Mouse (Mus musculus): Measurements from ENCODE around the gene Krt7. TPM values are rescaled to one million over a fixed set of nuclear protein-coding genes. Genes with fewer than 3 reads are reported as not detected.

Krt7 gene
- total RNA-seq (2021) = not detected
- long read RNA-seq, experiment 1 = 0 reads
- long read RNA-seq, experiment 2 = 0 reads

DNA sequence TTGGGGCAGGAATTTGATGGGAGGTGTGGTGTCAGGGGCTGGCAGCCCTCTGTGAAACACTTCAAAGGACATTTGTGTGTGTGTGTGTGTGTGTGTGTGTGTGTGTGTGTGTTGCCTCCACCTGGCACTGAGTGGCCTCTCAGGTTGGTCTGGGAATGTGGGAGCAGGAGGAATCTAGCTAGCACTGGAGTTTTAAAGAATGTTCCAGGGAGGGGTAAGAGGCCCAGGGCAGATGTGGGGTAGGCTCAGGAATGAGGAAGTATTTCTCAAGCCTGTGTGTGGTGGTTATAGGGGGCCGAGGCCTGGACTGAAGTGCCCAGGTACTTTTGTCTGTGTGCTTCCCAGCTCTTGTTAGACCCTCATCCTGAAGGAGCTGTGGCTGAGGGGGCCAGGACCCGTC is at the start of gene Krt7:
Krt7 (plus strand) TSS at position 269 of the 400 bp plus-strand sequence.
- DNase-seq = no peak
- intact Hi-C loops (cut with DNase I; ENCODE audit: low total_unique reads) = no loop called here

DNA sequence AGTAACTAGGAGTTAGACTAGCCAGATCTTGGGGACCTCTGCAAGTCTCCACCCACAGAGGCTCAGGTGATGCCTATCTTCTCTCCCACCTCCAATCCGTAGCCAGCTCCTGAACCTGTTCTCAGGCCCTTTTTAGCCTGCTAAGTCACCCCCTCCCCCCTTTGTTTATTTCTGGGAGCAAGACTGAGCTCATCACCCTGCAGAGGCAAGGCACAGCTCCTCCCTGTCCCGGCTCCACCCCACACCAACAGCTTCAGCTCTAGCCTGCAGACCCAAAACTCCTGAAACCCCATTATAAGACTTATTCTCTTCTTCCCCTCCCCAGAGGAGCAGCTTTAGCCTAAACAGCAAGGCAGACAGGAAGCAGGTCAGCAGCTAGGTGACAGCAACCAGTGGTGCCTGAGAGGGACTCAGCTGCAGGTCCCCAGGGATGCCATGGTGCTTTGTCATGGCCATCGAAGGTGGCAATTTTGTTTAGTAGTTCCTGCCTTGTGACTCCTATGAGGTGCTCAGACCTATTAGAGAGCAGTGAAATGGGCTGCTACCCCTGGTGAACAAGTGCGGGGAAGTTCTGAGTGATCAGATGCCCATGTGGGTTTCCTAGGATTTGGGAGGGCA is 48.3 kb upstream of the Krt7 start:
- no peak for DNase-seq
- intact Hi-C loops (cut with DNase I; ENCODE audit: low total_unique reads) = no loop called here

DNA sequence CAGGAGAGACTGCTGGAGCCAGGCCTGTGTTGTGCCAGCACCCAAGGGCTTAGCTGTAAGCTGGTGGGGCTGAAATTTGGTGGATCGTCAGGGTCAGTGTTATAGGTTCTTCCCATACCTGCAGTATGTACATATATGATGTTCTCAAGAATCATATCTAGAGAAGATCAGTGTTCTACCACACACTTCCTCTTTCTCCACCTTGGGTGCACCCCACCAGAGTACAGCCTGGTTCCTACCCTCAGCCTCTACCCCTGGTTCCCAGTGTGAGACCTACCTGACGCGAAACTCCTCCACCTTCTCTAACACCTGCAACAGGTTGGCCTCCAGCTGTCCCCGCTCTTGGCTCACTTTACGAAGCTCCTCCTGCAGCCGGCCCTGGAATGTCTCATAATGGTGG is 46.9 kb upstream of the Krt7 start:
- intact Hi-C loops (cut with DNase I; ENCODE audit: low total_unique reads) = no loop called here
- no peak for DNase-seq

DNA sequence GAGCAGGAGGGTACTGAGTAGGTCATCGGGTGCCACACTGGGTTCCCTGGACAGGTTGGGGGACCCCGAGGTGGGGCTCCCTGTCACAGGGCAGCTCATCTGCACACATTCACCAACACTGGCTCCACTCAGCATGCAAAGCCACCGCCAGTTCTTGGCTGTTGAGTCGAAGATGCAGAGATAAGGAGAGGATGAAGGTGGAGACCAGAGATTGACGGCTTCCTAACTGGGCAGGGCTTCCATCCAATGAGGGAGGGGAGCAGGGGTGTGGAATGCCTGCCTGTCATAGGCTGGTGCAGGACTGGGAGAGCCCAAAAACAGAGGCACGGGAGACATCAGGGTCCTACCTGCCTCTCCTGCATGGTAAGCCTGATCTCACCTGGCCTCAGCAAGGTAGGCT is 46.4 kb upstream of the Krt7 start:
- intact Hi-C loops (cut with DNase I; ENCODE audit: low total_unique reads) = no loop called here
- no peak for DNase-seq

DNA sequence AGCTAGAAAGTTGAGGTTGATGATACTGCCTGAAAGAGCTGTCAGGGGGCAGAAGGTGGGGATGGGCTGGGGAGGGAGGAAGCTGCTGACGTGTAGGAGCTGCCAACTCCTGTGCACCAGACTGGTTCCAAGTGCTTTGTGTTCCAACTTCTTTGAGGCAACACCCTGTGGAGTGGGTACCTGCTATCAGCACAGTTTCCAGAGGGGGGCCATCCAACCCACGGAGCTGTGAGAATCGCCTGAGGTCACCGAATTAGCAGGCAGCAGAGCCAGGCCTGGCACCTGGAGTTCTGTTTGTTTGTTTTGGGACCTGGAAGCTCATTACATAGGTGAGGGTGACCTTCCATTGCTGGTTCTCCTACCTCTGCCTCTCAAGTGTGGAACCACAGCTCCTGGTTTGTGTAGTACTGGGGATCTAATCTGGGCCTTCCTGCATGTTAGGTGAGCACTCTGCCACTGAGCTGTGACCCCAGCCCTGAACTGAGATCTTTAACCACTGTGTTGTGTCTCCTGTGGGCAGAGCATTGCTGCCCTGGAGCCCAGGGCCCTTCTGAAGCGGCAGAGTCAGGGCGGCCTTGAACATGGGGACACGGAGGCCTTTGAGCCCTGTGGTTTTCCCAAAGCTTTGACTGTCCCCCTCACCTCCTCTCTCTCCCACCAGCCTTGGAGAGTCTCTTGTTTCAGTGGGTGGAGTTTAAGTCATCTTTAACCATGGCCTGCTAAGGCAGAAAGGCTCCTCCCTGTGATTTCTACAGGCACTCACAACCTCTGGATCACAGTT is 45.8 kb upstream of the Krt7 start:
- intact Hi-C loops (cut with DNase I; ENCODE audit: low total_unique reads) = no loop called here
- DNase-seq = no peak

DNA sequence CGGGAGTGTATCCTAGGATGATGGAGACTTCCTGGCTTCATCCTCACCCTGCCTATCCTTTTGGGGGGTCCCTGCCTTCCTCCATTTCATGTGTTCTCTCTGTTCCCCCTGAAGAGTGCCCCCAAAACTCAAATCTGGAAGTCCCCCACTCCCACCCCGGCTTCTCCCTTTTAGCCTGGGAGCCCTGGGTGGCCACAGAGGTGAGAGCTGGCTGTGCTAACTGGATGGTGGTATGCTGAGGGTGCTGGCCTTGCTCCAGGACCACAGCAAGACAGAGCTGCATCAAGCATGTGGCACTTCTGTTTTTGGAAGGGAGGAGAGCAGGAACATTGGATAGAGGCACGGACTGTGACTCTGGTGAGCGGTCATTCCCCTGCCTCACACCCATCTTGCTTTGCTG is 45.1 kb upstream of the Krt7 start:
- no peak for DNase-seq
- intact Hi-C loops (cut with DNase I; ENCODE audit: low total_unique reads) = no loop called here

DNA sequence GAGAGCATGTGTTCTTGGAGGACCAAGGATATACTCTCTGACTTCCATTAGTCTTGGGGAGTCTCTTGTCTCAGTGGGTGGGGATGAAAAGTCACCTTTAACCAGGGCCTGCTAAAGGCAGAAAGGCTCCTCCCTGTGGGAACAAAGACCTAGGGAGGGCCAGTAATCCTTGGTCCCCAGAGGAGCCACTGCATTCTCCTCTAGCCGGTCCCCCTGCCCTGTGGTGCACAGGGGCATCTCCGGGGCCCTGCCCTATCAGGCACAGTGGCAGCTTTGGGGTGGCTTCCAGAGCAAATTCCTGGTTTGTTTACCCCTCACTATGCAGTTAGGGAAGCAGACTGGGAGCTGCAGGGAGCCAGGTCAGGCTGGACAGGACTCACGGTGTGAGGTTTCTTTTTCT is 44.4 kb upstream of the Krt7 start:
- DNase-seq = no peak
- intact Hi-C loops (cut with DNase I; ENCODE audit: low total_unique reads) = no loop called here

DNA sequence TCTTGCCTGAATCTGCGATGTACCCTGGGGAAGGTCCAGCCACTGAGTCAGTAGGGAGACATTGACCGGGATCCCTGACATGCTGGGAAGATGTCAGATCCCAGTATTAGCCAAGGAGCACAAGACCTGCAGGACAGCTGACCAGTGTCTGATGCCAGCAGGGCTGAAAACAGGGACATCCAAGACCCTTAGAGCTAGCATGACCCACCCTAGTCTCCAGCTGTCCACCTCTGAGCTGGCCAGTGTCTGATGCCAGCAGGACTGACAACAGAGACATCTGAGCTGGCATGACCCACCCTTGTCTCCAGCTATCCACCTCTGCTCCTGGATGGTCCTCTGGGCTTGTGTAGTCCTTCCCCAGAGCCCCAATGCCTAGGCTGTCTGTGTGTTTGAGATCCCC is 43.9 kb upstream of the Krt7 start:
- DNase-seq = no peak
- intact Hi-C loops (cut with DNase I; ENCODE audit: low total_unique reads) = no loop called here

DNA sequence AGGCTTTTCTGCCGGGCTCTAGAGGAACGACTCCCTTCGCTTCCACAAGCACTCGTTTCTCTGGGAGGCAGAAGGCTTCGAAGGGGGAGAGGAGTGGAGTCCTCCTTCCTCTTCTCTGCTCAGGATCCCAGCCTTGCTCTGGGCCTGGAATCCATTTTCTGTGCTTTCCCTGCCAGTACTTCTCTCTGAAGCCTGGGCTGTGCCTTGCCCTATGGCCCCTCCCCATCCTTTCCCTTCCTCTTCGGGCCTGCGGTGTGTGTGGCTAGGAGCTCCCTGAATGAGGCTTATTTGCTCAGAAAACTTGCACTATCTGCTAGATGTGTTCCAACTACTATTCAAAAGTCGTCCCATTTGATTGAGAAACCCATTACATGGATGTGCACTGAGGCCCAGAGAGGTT is 43.3 kb upstream of the Krt7 start:
- intact Hi-C loops (cut with DNase I; ENCODE audit: low total_unique reads) = no loop called here

DNA sequence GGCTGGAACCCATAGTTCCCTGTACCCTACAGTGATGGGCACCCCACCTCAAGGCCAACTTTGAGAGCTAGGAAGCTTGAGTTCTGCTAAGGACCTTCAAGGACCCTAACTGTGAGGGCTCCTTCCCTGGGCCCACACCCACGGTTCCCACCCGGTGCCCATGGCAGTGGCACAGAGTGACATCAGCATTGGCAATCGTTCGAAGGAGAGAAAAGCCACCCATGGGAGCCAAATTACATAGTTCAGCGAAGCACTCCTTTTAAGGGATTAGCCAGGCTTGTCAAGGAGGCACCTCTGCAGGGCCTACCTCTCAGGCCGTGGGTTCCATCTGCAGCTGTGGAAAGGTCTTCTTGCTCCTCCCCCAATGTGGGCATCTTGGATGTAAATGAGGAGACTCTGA is 42.8 kb upstream of the Krt7 start:
- intact Hi-C loops (cut with DNase I; ENCODE audit: low total_unique reads) = no loop called here
- DNase-seq = no peak

More for the DNA sequence above, 43.3 kb upstream of the Krt7 start:
- DNase-seq = no peak

DNA sequence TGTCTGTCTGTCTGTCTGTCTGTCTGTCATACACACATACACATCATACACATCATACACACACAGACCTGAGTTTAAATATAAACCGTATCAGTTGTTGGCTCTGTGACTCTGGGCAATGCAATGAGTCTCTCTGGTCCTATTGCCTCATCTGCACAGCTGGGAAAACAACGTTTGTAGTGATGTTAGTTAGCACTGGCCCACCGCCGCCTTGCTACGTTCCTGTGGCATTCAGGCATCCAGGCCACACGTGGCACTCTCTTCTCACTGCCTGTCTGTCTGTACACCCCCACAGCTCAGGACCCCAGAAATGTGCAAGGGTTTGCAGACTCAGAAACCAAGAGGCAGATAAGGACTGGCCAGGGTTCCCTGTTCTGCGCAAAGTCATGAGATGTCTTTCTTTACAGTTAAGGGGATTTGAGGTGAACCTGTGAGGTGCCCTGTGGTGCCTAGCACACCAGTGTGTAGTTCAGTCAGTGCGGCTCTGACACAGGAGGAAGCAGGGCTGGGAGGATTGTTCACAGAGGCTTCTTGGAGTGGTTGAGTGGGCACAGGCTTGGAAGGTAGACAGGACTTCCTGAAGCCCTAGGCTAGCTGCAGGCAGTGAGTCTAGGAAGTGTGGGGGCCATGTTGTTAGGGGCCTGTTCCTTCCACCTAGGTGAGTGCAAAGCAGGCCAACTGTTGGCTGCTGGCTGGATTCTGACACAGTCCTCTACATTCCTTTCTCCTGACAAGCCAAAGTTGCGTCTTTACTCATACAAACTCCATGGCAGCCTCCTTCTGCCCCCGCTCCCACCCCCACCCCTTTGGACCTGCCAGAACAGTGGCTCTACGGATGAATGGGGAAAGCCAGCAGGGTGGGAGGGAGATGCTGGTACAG is 42.1 kb upstream of the Krt7 start:
- DNase-seq = no peak
- intact Hi-C loops (cut with DNase I; ENCODE audit: low total_unique reads) = no loop called here

DNA sequence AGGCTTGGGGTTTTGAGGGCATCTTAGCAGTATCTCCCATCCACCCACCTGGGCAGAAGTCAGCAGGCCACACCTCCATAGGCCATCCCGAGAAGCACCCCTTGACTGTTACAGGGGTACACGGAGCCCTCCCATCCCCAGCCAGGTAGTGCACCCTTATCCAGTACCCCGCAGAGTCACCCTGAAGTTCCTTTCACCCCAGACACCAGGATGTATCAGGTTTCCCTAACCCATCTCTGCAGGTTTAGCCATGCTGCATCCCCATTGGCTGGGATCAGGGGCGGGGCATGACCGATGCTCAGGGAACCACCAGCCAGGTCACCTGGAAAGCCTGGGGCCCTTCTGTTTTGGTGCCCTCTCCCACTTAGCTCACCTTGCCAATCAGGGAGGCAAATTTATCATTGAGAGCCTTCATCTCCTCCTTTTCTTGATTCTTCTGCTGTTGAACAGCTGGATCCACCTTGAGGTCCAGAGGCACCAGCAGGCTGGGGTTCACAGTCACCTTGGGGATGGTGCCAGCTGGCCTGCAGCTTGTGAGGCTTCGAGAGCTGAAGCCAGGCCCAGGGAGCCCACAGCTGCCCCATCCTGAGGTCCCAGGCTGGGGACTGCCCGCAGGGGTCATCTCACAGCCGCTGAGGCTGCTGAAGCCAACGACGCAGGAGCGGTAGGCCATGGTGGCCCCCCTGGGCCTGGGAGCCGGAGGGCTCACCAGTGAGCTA is 41.3 kb upstream of the Krt7 start:
- DNase-seq = no peak

DNA sequence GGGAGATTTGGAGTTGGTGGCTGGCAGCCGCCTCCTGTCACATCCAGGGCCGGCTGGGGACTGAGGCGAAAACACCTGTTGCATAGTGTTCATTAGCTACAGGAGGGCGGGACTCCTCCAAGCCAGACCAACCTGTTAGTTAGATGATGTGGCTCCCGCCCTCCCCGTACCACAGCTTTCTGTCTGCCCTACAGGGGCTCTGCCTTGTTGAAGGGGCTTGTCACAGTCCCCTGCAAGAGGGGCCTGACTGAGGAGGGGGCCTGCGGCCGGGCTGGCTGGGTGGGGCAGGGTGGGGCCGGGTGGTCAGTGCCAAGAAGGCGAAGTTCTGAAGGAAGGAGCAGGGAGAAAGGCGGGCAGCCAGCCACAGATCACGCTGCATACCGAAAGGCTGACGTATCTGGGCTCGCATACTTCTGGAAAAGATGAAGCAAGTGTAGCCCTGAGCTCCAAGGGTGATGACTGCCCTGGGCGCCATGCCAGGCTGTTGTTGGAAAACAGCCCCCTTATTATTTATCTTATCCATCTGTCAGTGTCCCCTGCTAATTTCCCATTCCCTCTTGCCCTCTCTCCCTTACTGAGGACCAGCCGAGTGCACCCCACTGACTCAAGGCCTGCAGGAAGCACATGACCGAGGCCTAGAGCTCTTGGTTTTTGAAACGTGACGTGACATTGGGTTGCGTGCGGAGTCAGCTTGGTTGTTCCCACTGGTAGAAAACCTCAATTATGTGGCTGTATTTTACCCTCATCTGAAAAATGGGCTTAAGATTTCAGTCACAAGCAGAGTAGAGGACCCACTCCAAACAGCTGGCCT is 40.5 kb upstream of the Krt7 start, which contains the start of gene Krt80:
Krt80 (minus strand) TSS at position 62 of the 811 bp plus-strand sequence.
- intact Hi-C loops (cut with DNase I; ENCODE audit: low total_unique reads) = no loop called here
- peak; percentile 83 for DNase-seq

More for the DNA sequence above, 41.3 kb upstream of the Krt7 start:
- intact Hi-C loops (cut with DNase I; ENCODE audit: low total_unique reads) = no loop called here

DNA sequence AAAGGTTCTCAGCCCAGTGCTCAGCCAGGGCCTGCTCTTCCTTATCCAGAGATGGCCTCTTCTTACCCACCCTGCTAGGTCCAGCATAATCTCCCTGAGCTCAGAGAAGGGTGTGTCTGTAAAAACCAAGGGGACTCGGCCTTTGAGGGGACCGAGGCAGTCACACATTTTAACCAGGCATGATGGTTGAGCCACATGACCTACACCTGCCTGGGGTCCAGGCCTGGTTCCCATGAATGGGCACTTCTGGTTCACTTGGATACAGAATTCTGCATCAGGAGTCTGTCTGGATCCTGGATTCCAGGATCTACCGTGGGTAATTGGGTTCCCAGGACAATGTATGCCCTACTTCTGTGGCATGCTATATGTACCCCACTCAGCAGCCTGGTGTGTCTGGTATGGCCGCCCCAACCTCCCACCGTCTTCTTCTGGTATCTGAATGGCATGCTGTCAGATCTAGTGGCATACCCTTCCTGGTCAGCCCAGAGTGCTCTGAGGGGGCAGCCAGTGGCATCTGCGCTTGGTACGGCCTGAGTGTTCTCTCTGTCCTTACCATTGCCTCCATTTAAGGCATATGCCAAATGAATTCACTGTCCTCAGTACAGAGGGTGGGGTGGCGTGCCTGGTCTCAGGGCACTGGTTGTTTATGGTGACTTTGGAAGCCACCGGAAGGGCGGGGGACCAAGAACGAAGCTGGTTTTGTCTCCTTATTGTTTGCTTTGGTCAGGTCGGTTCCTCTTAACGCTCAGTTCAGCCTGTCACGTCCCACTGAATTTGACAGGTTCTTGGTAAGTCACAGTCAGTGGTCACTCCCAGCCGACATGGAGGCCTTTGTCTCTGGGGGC is 39.5 kb upstream of the Krt7 start:
- intact Hi-C loops (cut with DNase I; ENCODE audit: low total_unique reads) = no loop called here
- no peak for DNase-seq

DNA sequence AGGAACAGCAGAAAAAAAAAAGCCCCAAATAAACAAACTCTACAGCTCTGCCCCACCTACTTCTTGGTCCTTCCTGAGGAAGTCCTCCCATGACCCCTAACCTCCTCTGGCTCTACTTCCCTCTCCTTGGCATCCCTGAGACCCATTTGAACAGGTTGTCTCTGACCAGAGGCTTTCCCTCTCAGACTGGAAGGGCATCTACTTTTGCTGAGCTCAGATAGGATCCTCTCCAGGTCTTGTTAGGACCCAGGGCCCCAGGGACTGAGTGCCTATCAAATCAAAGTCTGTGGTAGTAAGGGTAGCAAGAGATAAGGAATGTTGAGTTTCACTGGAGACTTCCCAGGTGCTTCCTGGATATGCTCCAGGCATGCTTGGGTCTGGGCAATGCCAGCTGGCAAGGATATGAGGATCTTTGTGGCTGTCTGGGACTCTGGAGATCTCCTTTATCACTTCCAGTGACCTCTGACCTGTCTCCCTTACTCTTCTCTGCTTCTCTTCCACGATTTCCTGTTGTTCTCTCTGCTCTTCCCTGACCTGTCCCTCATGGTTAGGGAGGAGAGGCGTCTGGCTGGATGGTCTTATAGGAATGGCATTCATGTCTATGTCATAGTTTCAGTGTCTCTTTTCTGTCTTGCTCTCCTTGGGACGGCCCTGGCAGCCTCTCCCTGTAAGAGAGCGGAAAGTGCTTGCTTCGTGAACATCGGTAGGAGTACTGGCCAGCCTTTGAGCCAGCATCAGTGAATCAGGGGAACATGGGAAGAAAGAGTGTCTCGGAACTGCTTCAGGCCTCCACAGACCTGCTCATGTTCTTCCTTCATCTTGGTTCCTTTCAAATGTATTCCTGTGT is 38.5 kb upstream of the Krt7 start:
- intact Hi-C loops (cut with DNase I; ENCODE audit: low total_unique reads) = no loop called here

DNA sequence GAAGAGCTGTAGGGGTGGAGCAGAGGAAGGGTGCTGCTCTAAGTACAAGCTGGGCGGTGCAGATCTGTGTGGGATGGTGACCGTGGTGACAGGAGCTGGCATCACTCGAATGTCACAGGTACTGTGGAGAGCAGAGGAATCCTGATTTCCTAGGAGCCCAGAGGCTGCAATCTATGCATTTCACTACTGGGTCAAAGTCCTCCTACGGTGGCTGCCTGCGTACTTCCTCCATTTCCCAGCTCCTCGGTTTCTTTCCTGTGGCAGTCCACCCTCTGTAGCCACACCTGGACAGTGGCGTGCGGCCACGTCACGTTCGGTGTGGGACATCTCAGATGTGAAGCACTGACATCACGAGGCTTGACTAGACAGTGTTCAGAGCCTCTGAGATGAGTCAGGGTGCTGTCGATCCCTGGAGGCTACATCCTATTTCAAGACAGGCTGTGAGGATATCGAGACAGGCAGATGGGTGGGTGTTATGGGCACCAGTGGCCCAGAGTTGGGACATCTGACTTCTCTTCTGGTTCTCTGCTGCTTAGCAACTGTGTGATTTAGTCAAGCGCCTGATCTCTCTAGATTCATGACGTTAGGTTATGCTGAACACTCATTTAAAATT is 37.5 kb upstream of the Krt7 start:
- DNase-seq = no peak

More for the DNA sequence above, 38.5 kb upstream of the Krt7 start:
- DNase-seq = no peak

DNA sequence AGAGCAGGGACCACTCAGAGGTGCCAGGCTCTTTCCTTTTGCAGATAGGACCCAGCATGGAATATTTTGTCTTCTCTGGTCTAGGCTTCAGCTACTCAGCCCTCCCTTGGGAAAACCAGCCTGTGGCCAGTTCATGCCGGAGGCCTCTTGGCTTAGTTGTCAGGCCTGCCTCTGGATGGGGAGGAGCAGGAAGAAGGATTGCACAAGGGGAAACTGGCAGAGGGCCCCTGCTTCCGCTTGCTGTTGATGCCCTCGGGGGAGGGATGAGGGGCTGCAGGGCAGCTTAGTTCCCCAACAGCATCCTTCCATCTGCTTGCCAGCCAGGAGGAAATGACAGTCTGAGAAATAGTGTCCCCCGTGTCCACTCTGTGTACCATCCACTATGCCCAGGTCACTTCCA is 36.0 kb upstream of the Krt7 start:
- intact Hi-C loops (cut with DNase I; ENCODE audit: low total_unique reads) = no loop called here

More for the DNA sequence above, 37.5 kb upstream of the Krt7 start:
- intact Hi-C loops (cut with DNase I; ENCODE audit: low total_unique reads) = no loop called here

More for the DNA sequence above, 36.0 kb upstream of the Krt7 start:
- peak; percentile 64 for DNase-seq
